Mouse (Mus musculus) right cerebral cortex, postnatal 10 days (tissue): ENCODE data around the gene Kansl2.
"Not testable (repeated sequence)": the region's sequence is repeated elsewhere in the genome, so short reads cannot be mapped to it uniquely, and the experiment has no call there.

Experiments used
- DNase-seq, 2 experiments: peaks; one replicate each; pipeline ENCODE4 v3.0.0; 2021; ENCODE audit warnings: low spot score in 2 of 2

Gene Kansl2

GRCm38 (mm10) chr15:98536828-98537510 lies 2.9 kb upstream of the Kansl2 start:
- DNase-seq, result no peak

GRCm38 (mm10) chr15:98535921-98536320 lies 1.9 kb upstream of the Kansl2 start:
- DNase-seq, result no peak

DNA sequence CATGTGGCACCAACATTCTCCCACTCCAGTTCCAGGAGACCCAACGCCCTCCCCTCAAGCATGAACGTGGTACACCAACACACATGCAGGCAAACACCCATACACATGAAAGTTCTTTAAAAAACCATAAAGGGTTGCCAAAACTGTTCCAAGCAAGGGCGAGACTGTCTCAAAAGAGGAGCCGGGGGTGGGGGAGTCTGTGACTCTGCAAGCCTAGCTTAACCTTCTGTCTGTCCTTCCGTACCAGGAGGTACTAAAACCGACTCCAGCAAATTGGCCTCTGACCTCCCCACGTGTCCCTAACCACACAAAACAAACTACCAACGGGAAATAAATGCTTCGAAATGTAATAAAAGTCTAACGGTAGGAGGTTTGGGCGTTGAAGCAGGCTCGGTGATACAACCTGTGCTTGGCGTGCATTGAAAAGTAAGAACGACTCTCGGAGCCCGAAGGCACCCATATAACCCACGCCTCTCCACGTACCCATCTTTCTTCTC lies 981 bp downstream of the Kansl2 start:
- DNase-seq, result no peak

DNA sequence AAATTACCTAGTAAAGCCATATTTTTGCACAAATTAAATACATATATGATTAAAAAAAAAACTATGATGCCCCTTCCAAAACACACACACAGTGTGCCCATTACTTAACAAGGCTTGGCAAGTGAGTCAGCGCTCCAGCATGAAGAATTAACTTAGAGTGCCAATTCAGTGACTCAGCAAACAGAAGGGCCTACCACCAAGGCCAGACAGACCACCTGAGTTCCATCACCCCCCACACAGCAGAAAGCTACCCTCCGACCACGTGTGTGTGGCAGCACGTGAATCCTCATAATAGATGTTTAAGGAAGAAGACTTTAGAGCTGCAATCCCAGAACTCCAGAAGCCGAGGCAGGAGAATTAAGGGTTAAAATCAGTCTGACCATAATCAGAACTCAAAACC lies 1.8 kb downstream of the Kansl2 start:
- no peak for DNase-seq

DNA sequence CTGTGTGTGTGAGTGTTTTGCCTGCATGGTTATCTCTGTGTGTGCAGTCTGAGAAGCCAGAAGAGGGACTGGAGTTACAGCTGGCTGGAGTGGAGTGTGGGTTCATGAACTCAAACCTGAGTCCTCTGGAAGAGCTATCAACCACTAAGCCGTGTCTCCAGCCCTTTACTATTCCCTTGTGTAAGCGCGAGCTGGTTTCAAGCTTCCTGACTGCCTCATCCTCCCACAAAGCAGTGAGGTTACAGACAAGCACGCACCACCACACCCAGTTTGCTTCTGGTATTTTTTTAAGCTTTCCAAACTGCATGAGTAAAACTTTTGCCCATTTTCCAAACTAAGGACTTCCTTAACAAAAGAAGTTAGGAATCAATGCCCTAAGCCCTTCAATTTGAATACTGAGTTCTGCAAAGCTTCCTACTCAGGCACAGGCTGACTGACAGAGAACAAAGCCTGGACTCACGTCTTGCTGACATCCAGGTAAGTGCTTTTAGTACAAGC lies 5.9 kb downstream of the Kansl2 start:
- no peak for DNase-seq

- no peak for DNase-seq
Measured at GRCm38 (mm10) chr15:98527056-98527771, 6.8 kb downstream of the Kansl2 start.

DNA sequence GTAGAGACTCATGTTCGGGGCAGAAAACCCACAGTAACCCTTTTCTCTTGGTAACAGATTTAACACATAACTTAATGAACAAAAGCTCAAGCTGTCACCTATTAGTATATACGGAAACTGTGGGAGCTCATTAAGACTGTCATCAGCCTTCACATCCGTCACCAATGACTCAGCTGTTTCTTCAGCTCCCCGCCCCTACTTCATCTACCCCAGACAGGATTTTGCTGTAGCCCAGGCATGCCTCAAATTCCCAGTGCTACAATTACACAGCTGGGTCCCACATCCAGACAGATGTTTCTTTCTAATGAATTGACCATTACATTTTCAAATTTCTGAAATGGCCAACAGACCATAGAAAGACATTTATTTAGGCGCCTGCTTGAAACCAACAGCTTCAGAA lies 8.0 kb downstream of the Kansl2 start:
- no peak for DNase-seq

DNA sequence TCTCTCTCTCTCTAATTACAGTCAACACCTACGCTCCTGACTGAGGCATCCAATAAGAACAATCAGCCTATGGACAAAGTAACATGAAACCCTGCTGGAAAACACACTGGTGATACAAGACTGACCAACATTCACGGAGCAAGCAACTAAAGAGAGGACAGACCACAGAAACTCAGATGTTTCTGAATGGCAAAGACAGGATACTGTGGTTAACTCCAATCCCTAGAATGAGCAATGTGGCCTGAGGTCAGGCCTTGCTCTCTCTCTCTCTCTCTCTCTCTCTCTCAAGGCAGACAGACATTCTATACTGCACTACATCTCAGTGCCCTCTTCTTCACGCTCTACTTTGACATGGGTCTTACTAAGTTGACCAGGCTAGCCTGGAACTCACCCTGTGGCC lies 12.8 kb downstream of the Kansl2 start:
- no peak for DNase-seq

DNA sequence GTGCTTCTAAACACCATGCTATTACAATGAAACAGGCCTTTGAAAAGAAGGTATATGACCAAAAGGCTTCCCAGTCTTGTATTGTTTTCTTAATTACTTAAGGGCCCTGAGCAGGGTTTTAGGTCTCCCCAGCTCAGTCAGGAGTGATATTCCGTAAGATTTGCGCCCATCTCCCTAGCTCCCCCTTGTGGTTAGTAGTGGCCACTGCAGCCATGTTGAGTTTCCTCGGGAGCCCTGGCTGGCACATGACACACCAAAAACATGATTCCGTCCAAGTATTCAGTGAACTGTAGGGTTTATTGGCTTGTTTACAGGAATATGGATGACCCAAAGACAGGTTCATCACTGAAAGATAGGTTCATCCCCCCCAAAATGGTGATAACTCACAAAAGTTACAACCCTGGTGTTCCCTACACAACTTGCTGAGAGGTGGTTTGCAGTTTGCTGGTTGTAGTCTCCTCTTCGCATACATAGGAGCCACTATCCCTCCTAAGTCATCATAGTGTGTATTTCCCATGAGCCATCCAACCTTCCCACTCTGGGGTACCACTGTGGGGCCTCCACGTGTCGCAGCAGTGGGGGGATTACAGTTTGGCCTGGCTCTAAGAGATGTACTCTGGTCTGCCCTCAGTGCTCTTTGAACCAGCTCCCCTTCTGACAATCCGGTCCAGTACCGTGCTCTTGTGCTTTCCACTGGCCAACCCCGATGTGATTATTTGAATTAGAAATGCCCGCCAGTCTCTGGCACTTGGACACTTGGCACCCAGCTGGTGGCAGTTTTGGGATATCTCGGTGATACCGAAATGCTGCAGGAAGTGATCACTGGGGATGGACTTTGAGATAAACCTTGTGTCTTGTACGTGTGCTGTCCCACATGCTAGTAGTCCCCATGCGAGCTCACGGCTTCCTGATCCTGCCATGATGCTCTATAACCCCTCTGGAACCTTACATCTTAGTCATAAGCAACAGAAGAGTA lies 16.4 kb downstream of the Kansl2 start:
- no peak for DNase-seq

- not testable (repeated sequence) for DNase-seq
Measured at GRCm38 (mm10) chr15:98514845-98515244, 19.2 kb downstream of the Kansl2 start.

- DNase-seq, result no peak
Measured at GRCm38 (mm10) chr15:98514146-98514545, 19.9 kb downstream of the Kansl2 start.

GRCm38 (mm10) chr15:98513676-98514075 lies 20.4 kb downstream of the Kansl2 start:
- not testable (repeated sequence) for DNase-seq

DNA sequence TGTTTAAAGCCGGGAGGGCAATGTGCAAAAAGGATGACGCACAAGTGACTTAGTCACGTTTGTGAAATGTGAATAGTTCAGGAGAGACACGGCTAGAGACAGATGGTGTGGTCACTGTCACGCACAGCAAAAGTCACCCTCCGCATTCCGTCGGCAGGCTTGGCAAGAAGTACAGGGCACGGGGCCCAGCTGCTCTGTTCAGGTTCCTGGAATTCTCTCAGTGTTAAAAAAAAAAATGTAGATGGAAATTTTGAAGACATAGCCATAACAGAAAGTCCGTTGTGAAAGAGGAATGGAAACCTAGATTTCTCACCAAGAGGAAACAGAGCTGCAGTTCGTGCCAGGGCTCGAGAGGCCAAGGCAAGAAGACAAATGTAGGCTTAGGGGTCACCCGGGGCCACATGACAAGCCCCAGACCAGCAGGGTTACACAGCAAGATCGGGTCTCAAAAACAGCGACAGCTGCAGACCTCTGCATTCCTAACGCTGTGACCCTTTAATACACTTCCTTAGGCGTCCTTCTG lies 21.2 kb downstream of the Kansl2 start:
- peak; percentile 50 to 58 for DNase-seq

DNA sequence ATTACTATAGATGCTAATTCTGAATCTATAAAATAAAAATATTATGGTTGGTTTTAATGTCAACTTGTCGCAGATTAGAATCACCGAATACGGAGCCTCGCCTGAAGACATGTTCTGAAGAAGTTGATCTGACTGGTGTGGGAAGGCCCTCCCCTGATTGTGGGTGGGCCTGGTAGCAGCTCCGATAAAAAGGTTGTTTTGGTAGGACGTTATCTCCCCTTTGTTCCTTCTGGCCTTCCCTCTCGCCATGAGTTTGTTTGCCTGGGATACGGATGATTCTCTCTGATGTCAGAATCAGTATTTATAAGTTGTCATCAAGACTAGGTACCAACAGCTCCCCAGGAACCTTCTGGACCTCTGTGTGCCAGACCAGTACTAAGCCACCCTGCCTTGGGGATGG lies 21.8 kb downstream of the Kansl2 start:
- no peak for DNase-seq

DNA sequence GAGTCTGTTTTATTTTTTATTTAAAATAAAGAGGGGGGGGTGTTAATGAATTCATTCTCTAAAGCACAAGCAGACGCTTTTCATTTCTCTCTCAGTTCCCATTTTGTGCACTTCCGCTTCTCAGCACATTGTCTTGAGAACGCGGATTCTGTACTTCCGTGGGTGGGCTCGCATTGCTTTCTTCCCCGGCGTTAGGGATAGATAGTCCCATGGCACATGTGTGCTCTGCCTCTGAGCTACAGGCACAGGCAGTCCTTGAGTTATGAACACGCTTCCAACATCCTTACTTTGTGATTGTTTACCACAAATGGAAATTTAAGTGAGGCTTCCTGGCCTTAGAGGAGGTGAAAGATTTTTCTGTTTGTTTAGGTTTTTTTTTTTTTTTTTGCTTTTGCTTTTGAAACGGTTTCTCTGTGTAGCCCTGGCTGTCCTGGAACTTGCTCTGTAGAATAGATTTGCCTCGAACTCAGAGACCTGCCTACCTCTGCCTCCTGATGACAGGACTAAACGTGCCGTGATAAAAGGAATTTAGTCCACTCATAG lies 22.6 kb downstream of the Kansl2 start:
- no peak for DNase-seq

DNA sequence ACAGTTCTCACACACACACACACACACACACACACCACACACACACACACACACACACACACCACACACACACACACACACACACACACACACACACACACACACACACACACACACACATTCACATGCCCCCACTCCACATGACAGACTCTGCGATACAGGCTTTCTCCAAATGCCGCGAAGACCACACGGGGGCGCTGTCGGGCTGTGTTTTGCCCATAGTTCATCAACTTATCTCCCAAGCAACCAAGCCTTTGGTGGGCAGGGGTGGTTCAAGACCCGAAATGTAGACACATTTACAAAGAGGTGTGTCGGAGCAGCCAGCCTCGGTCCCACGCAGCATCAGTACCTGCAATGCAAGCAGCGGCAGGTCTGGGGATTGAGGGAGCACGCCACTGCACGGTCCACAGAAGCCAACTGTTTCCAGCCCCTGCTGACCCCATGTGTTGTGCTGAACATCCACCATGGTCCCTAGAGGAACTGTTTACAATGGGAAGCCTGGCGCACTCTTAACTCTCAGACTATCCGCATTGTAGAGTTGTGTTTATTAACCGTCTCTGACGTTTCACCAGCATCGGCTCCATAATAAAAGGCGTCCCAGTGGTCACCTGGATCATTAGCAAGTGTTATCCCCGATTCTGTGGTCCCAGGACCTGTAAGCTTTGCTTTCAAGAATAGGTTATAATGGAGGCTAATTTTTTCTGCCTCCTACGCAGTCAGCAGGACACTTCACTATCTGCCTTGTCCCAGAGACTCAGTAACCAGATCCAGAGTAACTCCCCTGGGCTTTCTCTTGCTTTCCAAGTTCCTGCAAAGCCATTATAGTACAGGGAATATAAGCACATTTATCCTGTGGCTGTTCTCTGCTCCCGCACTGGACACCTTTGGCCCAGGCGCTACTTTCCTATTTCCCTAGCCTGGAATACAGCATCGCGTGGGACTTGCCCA lies 23.4 kb downstream of the Kansl2 start:
- peak; percentile 67 to 80 for DNase-seq

- DNase-seq, result no peak
Measured at GRCm38 (mm10) chr15:98509387-98509786, 24.7 kb downstream of the Kansl2 start.

- no peak for DNase-seq
Measured at GRCm38 (mm10) chr15:98507321-98507720, 26.7 kb downstream of the Kansl2 start.

DNA sequence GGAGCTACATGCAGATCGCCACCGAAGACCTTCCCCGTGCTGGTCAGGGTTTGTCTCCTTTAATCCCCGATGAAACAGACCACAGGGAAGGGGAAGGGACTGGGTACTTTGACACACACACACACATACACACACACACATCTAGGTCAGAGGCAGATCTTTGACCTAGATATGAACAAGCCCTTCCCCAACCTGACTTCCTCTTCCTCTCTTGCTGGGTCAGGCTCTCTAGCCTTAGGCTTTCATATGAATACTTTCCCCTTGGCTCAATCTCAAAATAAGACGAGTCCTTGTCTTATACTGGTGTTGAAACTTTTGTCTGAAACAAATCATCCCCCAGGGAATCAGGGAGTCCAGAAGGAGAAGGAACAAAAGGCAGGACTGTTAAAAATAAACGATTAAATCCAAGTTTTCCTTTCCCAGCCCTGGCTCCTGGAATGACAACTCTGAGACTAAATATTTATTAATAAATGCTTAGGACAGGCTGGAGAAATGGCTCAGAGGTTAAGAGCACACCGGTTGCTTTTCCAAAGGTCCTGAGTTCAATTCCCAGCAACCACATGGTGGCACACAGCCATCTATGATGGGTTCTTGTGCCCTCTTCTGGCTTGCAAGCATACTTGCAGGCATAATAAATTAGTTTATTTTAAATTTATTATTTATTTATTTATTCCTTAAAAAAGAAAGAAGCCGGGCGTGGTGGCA lies 27.7 kb downstream of the Kansl2 start:
- no peak for DNase-seq

DNA sequence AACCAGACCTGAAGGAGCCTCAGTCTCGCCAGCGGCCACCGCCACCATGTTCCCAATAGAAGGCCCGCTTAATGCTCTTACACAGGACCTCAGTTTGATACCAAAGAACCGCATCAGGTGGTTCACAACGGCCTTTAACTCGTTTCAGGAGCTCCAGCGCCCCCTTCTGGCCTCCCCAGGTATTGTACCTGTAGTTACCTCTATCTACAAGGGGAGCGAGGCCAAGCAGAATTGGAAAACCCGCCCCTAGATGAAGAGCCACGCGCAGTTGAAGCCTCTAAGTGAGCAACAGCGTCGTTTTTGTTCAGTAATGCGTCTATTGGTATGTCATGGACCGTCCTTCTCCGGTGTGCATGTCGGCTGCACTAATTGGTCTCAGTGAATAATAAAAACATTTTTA lies 29.6 kb downstream of the Kansl2 start:
- peak; percentile 68 to 79 for DNase-seq
